Mouse (Mus musculus) heart, adult 11 months (tissue): ENCODE results near the gene Bicd2.

Source experiments
- DNase-seq: peaks from one replicate; pipeline ENCODE4 v3.0.0; 2022

Gene Bicd2

GRCm38 (mm10) chr13:49341012-49341830 is at the start of gene Bicd2:
Bicd2 (plus strand) TSS chr13:49341585.
- peak; percentile 100 for DNase-seq

DNA sequence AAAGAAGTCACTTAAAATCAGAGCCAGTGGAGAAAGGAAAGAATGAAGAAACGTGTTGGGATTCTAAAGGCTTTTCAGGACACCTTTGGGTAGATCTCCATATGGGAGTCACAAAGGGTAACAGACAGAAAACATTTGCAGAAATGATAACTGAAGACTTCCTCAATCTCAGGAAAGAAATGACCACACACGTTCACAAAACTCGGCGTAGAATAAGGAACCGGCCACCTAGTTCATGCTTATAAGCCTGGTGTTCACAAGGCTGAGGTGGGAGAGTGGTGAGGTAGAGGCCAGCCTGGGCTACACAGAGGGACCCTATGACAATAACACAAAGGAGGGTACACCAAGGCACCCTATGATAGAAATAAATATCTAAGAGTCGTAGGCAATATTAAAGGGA is 49.4 kb upstream of the Bicd2 start:
- DNase-seq: no peak

- no peak for DNase-seq
Observed at GRCm38 (mm10) chr13:49294108-49294507, 47.3 kb upstream of the Bicd2 start.

- DNase-seq: no peak
Observed at GRCm38 (mm10) chr13:49296270-49296669, 45.1 kb upstream of the Bicd2 start.

- peak; percentile 95 for DNase-seq
Observed at GRCm38 (mm10) chr13:49298514-49299381, 42.6 kb upstream of the Bicd2 start.

DNA sequence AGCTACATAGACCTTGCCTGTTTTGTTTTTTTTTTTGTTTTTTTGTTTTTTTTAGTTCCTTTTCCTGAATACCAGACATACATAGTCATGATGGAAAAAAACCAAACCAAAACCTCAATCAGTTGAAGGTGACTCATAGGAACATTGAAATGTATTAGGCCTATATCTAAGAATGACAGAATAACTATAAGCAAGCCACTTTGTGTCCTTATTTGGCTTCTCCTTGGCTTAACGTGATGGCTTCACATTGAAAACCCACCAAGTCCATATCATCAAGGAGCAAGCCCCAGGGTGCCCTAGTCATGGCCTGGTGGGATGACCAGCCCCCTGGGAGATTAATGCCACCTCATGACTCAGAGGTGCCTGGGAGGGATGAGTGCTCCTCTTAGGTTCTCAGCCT is 40.6 kb upstream of the Bicd2 start:
- no peak for DNase-seq

GRCm38 (mm10) chr13:49306771-49307310 is 34.5 kb upstream of the Bicd2 start:
- DNase-seq: peak; percentile 95

GRCm38 (mm10) chr13:49307311-49307969 is 33.9 kb upstream of the Bicd2 start:
- peak; percentile 95 for DNase-seq

GRCm38 (mm10) chr13:49308206-49308605 is 33.2 kb upstream of the Bicd2 start:
- no peak for DNase-seq

DNA sequence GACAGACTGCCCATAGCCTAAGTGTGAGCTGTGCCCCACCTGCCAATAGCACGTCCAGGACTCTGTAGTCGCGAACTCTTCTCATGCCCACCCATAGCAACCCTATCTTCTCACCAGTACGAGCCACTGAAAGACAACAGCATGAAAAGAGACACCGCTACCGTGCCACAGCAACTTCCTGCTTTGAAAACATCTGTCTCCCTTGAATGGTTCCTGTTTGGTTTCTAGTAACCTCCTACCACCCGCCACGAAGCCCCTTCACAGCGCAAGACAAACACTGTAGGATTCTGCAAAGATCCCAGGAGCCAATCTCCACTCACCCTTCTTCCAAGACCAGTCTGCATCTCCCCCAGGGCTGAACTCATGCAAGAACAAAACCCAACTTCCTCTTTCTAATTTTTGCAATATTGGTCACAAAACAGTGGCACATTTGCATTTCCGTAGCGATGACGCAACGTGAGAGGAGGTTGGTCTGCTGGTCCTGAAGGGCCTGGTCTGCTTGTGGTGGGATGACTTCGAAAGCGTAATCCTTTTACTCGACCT is 32.5 kb upstream of the Bicd2 start:
- DNase-seq: peak; percentile 97

DNA sequence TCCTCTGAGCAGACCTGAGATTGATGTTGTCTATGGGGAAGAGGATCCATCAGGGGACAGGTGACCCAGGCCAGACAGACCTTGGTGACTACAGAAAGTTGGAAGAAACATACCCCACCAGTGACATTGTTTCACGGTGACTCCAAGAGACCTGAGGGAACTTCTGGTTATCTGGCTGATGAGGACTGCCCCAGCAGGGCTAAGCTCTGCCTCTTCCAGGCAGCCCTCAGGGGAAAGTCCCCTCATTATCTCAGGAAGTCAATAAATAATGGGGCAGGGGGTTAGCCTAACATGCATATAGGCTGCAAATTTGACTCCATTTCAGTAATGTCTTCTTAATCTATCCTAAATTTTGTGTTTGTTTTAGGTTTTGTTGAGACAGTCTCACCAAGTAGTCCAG is 31.9 kb upstream of the Bicd2 start:
- no peak for DNase-seq

DNA sequence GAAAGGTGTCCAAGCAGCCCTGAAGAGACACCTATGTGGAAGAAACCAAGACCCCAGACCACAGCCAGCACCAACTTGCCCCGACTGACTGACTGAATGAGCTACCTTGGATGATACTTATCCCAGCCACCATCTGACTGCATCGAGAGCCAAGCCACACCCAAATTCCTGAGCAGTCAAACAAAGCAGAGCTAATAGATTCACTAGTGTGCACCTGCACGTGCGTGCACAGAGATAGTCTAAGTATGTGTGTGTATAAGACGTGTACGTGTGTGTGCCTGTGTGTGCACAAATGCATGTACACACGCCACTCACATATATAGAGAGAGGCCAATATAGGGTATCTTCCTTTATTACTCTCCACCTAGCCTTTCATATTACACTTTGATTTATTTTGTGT is 29.7 kb upstream of the Bicd2 start:
- DNase-seq: no peak

DNA sequence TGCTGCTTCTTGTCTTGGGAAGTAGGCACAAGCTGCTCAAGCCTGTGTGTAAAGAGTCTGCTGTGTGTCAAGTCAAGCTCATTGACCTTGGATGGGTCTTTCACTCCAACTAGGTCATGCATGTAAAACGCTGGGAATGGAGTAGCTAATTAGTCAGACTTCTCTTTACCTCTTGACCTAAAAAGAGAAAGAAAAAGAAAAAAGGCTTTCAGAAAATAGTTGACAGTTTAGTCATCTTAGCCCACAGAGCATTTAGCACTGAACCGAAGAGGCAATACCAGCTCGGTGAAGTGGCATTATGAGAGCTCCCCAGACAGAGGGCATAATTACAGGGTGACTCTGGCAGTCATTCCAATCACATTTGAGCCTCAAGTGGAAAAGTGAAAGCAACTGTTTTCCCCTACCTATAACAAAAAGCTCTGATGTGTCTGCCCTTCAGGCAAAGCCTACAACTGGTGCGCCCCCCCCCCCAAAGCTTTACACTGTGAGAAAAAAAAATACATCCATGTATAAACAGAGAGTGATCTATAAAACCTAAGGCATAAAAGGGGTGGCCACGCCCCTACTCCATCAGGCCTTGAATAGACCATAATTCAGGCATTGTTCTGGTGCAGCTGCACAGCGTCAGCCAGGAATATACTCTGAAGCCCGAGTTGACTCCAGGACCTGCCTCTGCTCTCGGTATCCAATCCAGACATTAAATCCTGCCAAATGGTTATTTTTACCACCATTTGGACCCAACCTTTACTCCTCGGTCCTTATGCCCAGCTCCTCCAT is 24.8 kb upstream of the Bicd2 start:
- no peak for DNase-seq

- DNase-seq: no peak
Observed at GRCm38 (mm10) chr13:49317508-49317907, 23.9 kb upstream of the Bicd2 start.

DNA sequence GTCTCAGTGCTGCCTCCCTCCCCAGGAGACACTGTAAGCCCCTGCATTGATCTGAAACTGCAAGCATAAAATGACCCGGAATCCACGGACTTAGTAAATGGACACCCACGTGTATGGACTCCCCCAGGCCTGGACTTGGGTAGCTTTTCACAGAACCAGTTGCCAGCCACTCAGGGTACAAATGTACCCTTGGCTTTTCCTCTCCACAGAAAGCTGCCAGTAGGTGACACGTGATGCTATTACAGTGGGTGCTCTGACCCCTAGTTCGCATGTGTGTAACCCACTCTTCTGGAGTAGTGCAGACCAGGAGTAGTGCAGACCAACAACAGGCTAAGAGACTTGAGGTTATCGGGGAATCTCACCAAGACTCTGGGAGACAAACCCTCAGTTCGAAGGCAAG is 23.5 kb upstream of the Bicd2 start:
- DNase-seq: no peak

GRCm38 (mm10) chr13:49320040-49320439 is 21.3 kb upstream of the Bicd2 start, which contains the start of gene Fgd3:
Fgd3 (minus strand) TSS chr13:49320311.
- DNase-seq: peak; percentile 94

DNA sequence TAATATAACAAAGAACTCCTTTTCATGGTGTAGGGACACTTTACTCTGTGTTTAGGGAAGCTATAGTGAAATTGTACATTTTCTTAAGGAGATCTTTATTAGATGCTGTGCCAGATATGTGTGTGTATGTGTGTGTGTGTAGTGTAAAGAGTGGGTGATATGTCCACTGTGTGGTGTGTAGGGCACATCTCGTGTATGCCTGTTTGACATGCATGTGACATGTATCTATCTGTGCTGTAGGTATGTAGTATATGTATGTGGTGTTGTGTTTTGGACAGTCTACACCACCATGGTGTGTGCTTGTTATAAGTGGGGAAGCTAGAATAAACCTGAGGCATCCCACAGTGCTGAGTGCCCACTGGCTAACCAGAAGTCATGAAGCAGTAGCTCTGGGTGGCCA is 20.9 kb upstream of the Bicd2 start:
- DNase-seq: no peak

- DNase-seq: peak; percentile 94
Observed at GRCm38 (mm10) chr13:49321452-49321851, 19.9 kb upstream of the Bicd2 start.

DNA sequence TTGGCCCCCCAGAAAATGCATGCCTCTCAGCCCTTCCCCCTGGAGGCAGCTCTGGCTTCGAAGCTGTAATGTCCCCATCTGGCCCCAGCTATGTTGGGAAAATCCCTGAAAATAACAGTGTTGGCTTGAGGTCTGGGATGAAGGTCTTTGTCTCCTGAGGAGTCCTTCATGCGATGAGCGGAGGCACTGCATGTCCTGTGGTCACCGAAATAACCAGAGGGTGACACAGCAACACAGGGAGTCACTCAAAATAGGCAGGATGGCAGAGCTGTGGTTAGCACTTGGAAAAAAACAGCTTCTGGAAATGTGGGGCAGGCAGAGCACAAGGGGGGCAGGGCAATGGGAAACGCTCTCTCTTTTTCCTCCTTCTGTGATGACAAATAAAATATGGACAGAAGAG is 19.2 kb upstream of the Bicd2 start:
- DNase-seq: peak; percentile 95

DNA sequence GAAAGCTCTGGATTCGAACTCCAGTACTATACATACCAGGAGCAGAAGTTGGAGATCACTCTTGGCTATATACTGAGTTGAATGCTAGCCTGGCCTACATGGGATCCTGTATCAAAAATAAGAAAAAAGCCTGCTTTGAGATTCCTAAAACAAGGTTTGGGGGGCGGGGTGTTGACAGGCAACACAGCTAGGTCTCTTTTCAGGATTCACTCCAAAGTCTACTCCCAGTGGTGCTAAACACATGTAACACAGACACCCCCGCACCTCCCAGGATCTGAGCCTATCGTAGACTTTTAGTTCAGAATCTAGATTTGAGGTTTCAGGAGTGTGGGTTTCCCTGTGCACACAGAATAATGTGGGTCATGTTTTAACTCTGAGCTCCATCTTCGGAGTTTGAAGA is 18.6 kb upstream of the Bicd2 start:
- DNase-seq: no peak

GRCm38 (mm10) chr13:49324871-49325270 is 16.5 kb upstream of the Bicd2 start:
- DNase-seq: no peak
